Mouse (Mus musculus) heart, embryonic 13.5 days (tissue): ENCODE measurements around the gene Cacng5. TPM values are rescaled to one million over a fixed set of nuclear protein-coding genes. Genes with fewer than 3 reads are reported as not detected.

ENCODE experiments used
- ATAC-seq: fragments of 200-750 bp; cut with Nextera tagmentation; 2 replicates; pipeline ENCODE4 v1.8.0; 2017; ENCODE audit warnings: moderate TSS enrichment; ENCODE audit not compliant: insufficient number of reproducible peaks, low FRiP score, low TSS enrichment; ENCODE audit errors: extremely low read depth
- H3K27ac ChIP-seq: fragments of 300-500 bp; sonication (generic); replicated peaks from 2 replicates; pipeline ENCODE4 v1.5.1; 2015; ENCODE audit warnings: moderate library complexity, mild to moderate bottlenecking, inconsistent platforms
- H3K27me3 ChIP-seq: fragments of 300-500 bp; sonication (generic); replicated peaks from 2 replicates; pipeline ENCODE4 v1.6.1; 2015; ENCODE audit warnings: mild to moderate bottlenecking, inconsistent platforms
- H3K36me3 ChIP-seq: fragments of 300-500 bp; sonication (generic); 2 replicates; pipeline ENCODE4 v1.6.1; 2015; ENCODE audit warnings: mild to moderate bottlenecking, inconsistent platforms
- H3K4me1 ChIP-seq: fragments of 300-500 bp; sonication (generic); 2 replicates; pipeline ENCODE4 v1.6.1; 2015; ENCODE audit warnings: inconsistent platforms
- H3K4me2 ChIP-seq: fragments of 300-500 bp; sonication (generic); 2 replicates; pipeline ENCODE4 v1.6.1; 2015; ENCODE audit warnings: inconsistent platforms, mild to moderate bottlenecking, moderate library complexity
- H3K4me3 ChIP-seq: fragments of 300-500 bp; sonication (generic); 2 replicates; pipeline ENCODE4 v1.5.1; 2015; ENCODE audit warnings: moderate library complexity, mild to moderate bottlenecking, inconsistent platforms
- H3K9ac ChIP-seq: fragments of 300-500 bp; sonication (generic); 2 replicates; pipeline ENCODE4 v1.6.1; 2015; ENCODE audit warnings: inconsistent platforms, mild to moderate bottlenecking, moderate library complexity
- H3K9me3 ChIP-seq: fragments of 300-500 bp; sonication (generic); 2 replicates; pipeline ENCODE4 v1.6.1; 2016; ENCODE audit warnings: inconsistent platforms
- WGBS: fragments of 180-500 bp; shearing (Covaris S2); methylation state at CpG from one replicate; pipeline ENCODE4 v1.1.7; 2015; ENCODE audit warnings: mixed read lengths; 5-methylcytosine and 5-hydroxymethylcytosine counted together
- polyA plus RNA-seq: library from polyadenylated mRNA; unstranded; fragments of >200 nt; fragmentation: Nextera tagmentation; extraction: Ambion mirVana; gene quantifications from 2 replicates; pipeline ENCODE4 v1.2.1, GENCODE M21; 2015

Cacng5 gene
- polyA plus RNA-seq, 1 experiment from 2014 or later: 0.07 TPM

DNA sequence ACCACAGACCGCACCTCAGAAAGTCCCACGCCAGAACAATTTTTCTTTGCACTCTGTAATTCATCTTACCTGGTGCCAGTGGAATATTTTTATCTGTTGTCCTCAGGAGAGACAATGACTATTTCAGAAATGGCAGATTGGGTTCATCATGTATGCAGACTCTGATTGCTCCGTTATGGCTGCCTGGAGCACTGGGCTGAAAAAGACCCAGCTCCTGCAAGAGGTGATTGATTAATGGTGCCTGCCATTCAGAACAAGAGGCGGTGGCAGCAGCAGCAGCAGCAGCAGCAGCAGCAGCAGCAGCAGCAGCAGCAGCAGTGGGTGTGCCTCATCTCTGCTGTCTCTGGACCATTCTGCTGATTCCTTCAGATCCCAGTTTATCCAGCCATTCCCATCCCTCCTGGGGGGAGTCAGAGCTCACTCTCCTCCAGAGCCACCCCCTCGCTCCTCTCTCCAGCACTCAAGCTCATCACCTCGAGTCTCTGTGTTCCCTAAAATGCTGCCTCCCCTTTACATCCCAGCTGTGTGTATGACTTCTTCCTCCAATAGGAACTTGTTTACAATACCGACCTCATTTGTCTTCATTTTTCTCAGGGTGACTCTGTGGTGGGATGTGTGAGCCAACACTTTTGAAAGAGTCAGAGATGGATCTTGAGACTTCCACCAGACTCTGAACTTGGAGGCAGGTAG, 81.4 kb downstream of the Cacng5 start:
- Histone ChIP-seq H3K27me3 (no peaks in the 10 kb centered on the region), H3K4me2 (no peak overlapping the region), H3K9me3 (no peaks in the 10 kb centered on the region), H3K36me3 (no peaks in the 10 kb centered on the region), H3K9ac (no peak overlapping the region), H3K4me3 (no peak overlapping the region), H3K27ac (no peak overlapping the region), H3K4me1 (no peaks in the 10 kb centered on the region)
- 61% methylated on average over 7 of the region's 7 CpGs for WGBS
- no peak for ATAC-seq

Other genes starting within 250 kb of the Cacng5 start
- gene Cacng1, start 198.5 kb downstream of the Cacng5 start, polyA plus RNA-seq: 0.15 and 0.27 TPM in 2 replicates
- gene Cacng4, start 120.5 kb downstream of the Cacng5 start, polyA plus RNA-seq: 0.52 and 0.60 TPM in 2 replicates